Mouse (Mus musculus): ENCODE measurements around the gene Pex7.

GRCm38 (mm10) chr10:19947901-19948300 lies 40.4 kb upstream of the Pex7 start:
- TF ChIP-seq CTCF (IDR thresholded peaks at IDR 0.05; ENCODE audit: extremely low read depth, insufficient read depth, low read length) (no peak), POLR2A (IDR thresholded peaks at IDR 0.05; ENCODE audit: extremely low read depth, insufficient read depth, low read length) (no peak)

Measured in cortical plate, adult 2 months (tissue).